Mouse (Mus musculus) CD4-positive, CD25-positive, alpha-beta regulatory T cell, adult 4 months (primary cell): ENCODE results near the gene Tbxas1. TPM values are rescaled to one million over a fixed set of nuclear protein-coding genes. Genes with fewer than 3 reads are reported as not detected.

Experiments
- ATAC-seq: one replicate; pipeline ENCODE4 v1.8.0; 2017
- polyA plus RNA-seq, 2 experiments: library from polyadenylated mRNA; unstranded; fragments of 100-300 nt; shearing (Covaris generic); gene quantifications; one replicate each; pipeline ENCODE4 v1.2.1; 2017

Gene Tbxas1
- polyA plus RNA-seq, 2 experiments from 2014 or later: 0.91 TPM; not detected in 1

- ATAC-seq: peak; percentile 79
These were observed 25.4 kb downstream of the Tbxas1 start for GRCm38 (mm10) chr6:38900479-38901126.

DNA sequence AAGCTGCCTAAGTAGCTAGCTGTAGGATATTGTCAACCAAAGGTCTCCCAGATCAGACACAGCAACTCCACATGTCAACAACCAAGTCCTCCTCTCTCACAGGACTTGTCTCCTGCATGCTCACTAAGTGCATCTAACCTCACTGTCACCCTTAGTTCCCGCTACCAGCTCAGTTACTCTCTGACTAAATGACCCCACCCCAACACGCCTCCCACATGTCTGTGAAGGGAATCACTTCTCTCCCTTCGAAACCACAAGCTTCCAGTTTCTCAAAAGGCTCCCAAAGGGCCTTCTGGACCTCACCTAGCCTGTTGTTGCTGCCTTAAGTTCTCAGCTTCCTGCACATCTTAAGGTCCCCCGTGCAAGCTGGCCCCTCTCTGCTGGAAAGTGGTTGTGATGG, 25.9 kb downstream of the Tbxas1 start:
- peak; percentile 36 for ATAC-seq

GRCm38 (mm10) chr6:38901636-38902035, 26.4 kb downstream of the Tbxas1 start:
- peak; percentile 18 for ATAC-seq

DNA sequence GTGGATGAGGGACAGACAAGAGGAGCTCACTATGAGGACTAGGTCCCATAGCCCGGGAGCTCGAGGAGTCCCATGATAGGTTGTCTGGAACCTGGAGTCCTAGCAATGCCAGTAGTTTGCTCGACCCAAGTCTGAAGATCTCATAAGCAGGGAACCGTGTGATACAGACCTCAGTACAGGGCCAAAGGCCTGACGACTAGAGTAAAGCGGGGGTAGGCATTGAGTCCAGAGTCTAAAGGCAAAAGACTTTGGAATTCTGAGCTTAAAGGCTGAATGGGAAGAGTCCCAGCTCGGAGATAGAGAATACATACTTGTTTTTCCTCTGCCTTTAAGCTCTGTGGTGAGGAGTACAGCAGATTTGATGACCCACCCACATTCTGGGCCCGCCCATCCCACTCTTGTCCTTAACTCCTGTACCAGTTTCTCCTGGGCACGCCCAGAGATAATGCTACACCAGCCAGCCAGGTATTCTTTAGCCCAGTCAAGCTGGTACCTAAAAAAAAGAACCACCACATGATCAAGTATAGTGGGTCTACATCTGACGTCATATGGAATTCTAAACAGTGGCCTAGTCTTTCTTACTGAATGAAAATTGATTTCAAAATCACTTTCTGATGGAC, 27.7 kb downstream of the Tbxas1 start:
- ATAC-seq: no peak

DNA sequence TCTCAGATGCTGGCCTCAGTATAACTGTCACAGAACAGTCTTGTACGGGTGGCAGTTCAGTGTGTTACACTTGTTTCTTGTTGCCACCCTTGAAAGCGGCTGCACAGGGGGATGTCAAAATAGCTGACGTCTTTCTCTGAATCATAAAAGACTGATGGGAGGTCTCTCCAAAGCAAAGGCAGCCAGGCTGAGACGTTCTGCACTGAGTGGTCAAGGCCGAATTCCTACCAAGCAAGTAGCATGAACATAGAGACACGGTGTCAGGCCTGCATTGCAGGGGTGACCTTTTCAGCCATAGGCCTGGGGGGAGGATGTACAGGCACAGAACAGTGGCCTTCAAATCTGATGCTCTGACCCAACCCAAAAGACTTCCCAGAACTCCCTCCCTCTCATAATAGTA, 30.8 kb downstream of the Tbxas1 start:
- no peak for ATAC-seq

DNA sequence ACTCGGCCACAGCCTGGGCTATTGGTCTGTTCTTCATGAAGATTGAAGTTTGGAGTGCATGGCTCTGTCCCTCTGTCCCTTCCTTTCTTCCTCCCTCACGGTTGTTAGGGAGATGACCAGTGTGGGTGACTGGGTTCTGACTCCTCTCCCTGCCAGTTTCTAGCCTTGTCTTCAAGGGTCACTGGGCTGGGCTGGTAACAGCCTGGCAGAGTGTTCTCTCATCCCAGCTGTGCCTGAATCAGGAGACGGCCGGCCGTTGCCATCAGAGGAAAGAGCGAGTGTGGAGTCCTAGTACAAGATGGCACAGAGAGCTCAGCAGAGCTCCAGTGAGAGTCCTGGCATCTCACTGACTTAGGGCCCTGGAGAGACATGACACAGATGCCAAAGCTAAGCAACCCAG, 33.2 kb downstream of the Tbxas1 start:
- no peak for ATAC-seq

- peak; percentile 83 for ATAC-seq
These were observed 35.8 kb downstream of the Tbxas1 start for GRCm38 (mm10) chr6:38910828-38911559.

DNA sequence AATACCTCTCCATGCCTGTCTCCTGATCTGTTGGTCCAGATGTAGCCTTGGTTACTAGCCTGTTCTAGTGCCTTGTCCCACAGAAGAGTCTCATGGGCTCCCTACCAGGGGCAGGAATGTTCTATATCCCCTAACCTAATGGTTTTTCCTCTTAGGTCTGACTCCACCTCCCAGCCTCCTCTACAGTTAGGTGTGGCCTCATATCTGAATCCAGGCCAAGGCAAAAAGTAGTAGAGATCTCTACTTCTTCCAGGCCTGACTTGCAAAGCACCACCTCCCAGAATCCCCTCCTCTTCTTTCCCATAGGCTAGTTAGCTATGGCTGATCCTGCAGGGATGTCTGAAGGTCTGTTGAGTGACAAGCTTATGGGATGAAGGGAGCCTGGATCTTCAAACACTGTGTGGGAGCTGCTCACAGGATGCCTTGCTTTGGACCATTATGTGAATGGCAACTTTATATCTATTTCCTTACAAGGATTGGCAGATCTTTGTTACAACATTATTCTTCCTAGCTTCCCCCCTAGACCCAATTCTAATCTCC, 37.0 kb downstream of the Tbxas1 start:
- ATAC-seq: no peak

GRCm38 (mm10) chr6:38912845-38913244, 37.6 kb downstream of the Tbxas1 start:
- no peak for ATAC-seq

DNA sequence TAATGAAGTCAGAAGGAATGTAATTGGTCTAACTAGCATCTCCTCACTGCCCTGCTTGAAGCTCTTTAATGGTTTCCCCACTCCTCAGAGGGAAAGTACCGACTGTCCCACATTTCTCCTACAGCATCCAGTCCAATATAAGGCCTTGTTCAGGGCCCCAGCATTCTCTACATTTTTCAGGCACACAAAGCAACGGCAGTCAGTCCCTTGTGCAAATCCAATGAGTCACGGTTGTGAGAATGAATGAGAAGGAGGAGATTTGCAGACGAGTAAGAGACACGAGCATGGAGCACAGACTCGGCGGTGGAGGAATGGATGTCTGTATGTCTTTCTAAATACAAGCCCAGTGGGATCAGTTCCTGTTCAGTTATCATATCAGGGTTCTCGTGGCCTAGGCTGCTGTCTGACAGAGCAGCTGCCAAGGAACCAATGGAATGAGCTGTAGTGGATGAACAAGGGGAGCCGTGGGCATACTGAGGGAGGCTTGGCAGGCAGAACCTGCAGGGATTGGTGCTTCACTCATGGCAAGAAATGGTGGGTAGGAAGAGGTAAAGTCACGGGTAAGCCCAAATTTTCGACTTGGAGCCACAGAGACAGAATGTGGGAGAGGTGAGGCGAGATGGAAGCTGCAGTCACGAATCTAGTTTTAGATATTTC, 38.3 kb downstream of the Tbxas1 start:
- no peak for ATAC-seq

- ATAC-seq: no peak
These were observed 39.0 kb downstream of the Tbxas1 start for GRCm38 (mm10) chr6:38914181-38914580.

- no peak for ATAC-seq
These were observed 40.6 kb downstream of the Tbxas1 start for GRCm38 (mm10) chr6:38915776-38916175.

GRCm38 (mm10) chr6:38916571-38916970, 41.4 kb downstream of the Tbxas1 start:
- ATAC-seq: no peak

DNA sequence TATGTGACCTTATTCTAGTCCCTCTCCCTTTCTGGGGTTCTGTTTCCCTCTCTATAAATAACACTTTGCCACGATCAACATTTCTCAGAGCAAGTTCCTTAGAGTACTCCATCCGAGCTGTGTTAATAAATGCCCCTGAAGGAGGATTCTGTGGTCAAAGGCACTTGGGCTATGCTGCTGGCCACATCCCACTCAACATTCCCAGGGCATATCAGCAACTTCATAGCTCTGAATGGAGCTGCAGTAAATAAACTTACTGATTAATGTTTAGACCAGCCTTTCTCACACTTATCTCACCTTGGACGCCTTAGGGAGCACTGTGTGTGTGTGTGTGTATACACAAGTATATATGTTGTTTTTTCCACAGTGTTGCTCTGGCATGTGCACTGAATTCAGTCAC, 42.2 kb downstream of the Tbxas1 start:
- no peak for ATAC-seq

GRCm38 (mm10) chr6:38918728-38919127, 43.5 kb downstream of the Tbxas1 start:
- no peak for ATAC-seq

DNA sequence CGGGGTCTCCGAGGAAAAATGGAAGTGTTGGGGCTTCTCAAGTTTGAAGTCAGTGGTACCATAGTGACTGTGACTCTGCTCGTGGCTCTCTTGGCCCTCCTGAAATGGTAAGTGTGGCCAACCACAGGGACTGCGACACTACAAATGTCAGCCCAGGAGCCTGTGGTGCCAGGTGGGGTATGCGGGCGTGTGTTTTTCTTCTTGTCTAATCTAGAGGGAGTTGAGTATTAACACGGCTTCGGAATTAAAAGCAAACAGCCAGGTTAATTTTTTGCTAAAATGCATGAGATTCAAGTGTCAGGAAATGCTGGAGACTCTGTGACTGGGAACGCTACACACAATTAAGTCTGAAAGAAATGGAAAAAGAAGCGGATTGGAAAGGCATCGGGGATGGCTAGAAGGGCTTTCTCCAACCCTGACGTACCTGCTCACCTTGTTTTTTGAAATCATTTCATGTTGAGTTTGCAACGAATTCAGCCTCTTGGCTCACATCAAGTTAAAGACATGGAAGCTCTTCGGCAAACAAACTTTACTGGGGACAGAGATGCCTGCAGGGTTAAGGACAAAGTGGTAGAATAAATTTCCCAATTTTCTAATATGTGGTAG, 44.0 kb downstream of the Tbxas1 start:
- ATAC-seq: no peak

GRCm38 (mm10) chr6:38920141-38920540, 44.9 kb downstream of the Tbxas1 start:
- ATAC-seq: no peak

DNA sequence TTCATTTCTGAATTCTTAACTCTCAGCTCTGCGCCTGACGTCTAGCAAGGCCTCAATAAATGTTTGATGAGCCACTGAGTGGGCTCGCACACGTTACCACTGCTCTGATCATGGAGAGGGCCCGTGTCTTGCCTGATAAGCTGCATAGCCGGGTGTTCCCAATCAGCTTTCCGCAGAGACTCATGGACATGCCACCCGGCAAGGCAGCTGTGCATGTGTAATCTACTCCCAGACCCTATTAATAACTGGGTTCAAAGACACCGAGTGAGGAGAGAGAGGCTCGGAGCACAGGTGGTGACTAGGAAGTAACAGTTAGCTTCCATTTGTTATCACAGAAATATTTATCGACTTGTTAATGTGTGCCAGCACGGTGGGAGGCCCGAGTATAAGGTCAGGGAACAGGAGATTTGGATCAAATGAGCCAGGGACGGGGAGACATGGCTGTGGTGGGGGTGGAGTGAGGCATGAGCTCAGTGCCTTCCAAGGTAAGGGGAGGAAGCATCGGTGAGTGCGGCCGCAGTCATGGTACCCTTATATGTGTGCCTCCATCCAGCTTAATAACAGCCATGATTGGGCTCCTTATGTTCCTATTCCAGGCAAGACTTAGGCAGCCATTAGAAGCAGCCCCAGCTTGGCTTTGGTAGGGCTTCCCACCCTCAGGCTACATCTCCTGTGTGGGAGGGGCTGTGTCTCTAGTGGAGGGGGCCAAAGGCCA, 46.0 kb downstream of the Tbxas1 start:
- ATAC-seq: no peak

- ATAC-seq: no peak
These were observed 46.6 kb downstream of the Tbxas1 start for GRCm38 (mm10) chr6:38921810-38922116.

DNA sequence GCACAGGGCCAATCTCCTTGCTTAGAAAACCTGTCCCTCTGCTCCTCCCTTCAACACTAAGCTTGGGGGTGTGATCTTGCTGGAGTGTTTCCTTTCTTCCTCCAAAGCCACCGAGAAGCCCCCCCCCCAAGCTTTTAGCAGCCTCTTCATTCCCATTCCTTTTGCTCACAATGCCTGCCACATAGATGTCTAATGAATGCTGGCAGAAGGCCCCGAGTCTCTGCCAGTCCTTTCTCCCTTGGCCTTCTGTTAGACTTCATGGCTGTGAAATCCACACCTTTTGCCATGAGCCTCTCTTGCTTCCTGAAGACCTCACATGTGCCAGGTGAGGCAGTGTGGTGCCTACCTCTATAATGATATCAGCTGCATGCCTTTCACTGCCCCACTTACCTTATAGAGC, 47.3 kb downstream of the Tbxas1 start:
- ATAC-seq: no peak

DNA sequence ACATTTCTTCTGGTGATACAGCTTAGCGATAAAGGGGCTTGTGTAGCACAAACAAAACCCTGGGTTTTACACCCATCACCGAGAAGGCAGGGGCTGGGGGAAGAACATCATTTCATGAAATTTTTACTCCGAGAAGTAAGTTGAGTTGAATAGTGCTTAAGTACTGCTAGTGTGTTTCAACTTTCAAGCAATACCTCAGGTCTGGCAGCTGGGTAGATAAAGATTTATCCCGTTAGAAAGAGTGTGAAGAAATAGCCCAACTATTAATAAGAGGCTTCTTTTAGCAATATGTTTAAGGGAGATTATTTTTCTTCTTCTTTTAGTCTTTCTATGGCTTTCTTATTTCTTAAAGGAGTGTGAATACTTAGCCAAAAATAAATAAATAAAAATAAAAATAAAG, 48.2 kb downstream of the Tbxas1 start:
- ATAC-seq: no peak
